Mouse (Mus musculus): ENCODE data around the gene Car6.

Car6 gene

GRCm38 (mm10) chr4:150201232-150201631 lies at the start of gene Car6:
Gene Car6 (minus strand): TSS chr4:150201332.
- no peak for DNase-seq (ENCODE audit: extremely low spot score, low read depth, low spot score)

- DNase-seq (ENCODE audit: extremely low spot score, low read depth, low spot score), result no peak
Measured at GRCm38 (mm10) chr4:150249731-150250270, 48.7 kb upstream of the Car6 start.

GRCm38 (mm10) chr4:150248917-150249316 lies 47.8 kb upstream of the Car6 start:
- no peak for DNase-seq (ENCODE audit: extremely low spot score, low read depth, low spot score)

- no peak for DNase-seq (ENCODE audit: extremely low spot score, low read depth, low spot score)
Measured at GRCm38 (mm10) chr4:150248009-150248408, 46.9 kb upstream of the Car6 start.

- no peak for DNase-seq (ENCODE audit: extremely low spot score, low read depth, low spot score)
Measured at GRCm38 (mm10) chr4:150245876-150246275, 44.7 kb upstream of the Car6 start.

- DNase-seq (ENCODE audit: extremely low spot score, low read depth, low spot score), result no peak
Measured at GRCm38 (mm10) chr4:150242745-150243144, 41.6 kb upstream of the Car6 start.

- DNase-seq (ENCODE audit: extremely low spot score, low read depth, low spot score), result no peak
Measured at GRCm38 (mm10) chr4:150241708-150242107, 40.6 kb upstream of the Car6 start.

GRCm38 (mm10) chr4:150240381-150240886 lies 39.3 kb upstream of the Car6 start:
- no peak for DNase-seq (ENCODE audit: extremely low spot score, low read depth, low spot score)

- peak; percentile 100 for DNase-seq (ENCODE audit: extremely low spot score, low read depth, low spot score)
Measured at GRCm38 (mm10) chr4:150239951-150240368, 38.8 kb upstream of the Car6 start.

- no peak for DNase-seq (ENCODE audit: extremely low spot score, low read depth, low spot score)
Measured at GRCm38 (mm10) chr4:150239503-150239902, 38.4 kb upstream of the Car6 start.

- no peak for DNase-seq (ENCODE audit: extremely low spot score, low read depth, low spot score)
Measured at GRCm38 (mm10) chr4:150239087-150239480, 38.0 kb upstream of the Car6 start.

GRCm38 (mm10) chr4:150238433-150239086 lies 37.4 kb upstream of the Car6 start:
- DNase-seq (ENCODE audit: extremely low spot score, low read depth, low spot score), result no peak

GRCm38 (mm10) chr4:150237636-150238361 lies 36.7 kb upstream of the Car6 start:
- DNase-seq (ENCODE audit: extremely low spot score, low read depth, low spot score), result no peak

GRCm38 (mm10) chr4:150236521-150237481 lies 35.7 kb upstream of the Car6 start, which contains the start of gene Eno1:
Gene Eno1 (plus strand): TSS chr4:150236721.
- peak; percentile 92 for DNase-seq (ENCODE audit: extremely low spot score, low read depth, low spot score)

- DNase-seq (ENCODE audit: extremely low spot score, low read depth, low spot score), result no peak
Measured at GRCm38 (mm10) chr4:150236031-150236430, 34.9 kb upstream of the Car6 start.

- no peak for DNase-seq (ENCODE audit: extremely low spot score, low read depth, low spot score)
Measured at GRCm38 (mm10) chr4:150235585-150235984, 34.5 kb upstream of the Car6 start.

- no peak for DNase-seq (ENCODE audit: extremely low spot score, low read depth, low spot score)
Measured at GRCm38 (mm10) chr4:150234599-150235327, 33.6 kb upstream of the Car6 start.

- DNase-seq (ENCODE audit: extremely low spot score, low read depth, low spot score), result no peak
Measured at GRCm38 (mm10) chr4:150231871-150232270, 30.7 kb upstream of the Car6 start.

- DNase-seq (ENCODE audit: extremely low spot score, low read depth, low spot score), result no peak
Measured at GRCm38 (mm10) chr4:150230460-150231407, 29.6 kb upstream of the Car6 start.
